Mouse (Mus musculus): ENCODE measurements around the gene Gm19668.
"Not testable (repeated sequence)": the region's sequence is repeated elsewhere in the genome, so short reads cannot be mapped to it uniquely, and the experiment has no call there.

Gm19668 gene

GRCm38 (mm10) chr10:77771225-77771624 lies 27.7 kb downstream of the Gm19668 start, which contains the start of gene Gm3238:
TSS of gene Gm3238 (minus strand) at chr10:77771325.
- not testable (repeated sequence) for DNase-seq (ENCODE audit: low read depth, low spot score)

- DNase-seq (ENCODE audit: low read depth, low spot score): no peak
These were observed 29.2 kb downstream of the Gm19668 start for GRCm38 (mm10) chr10:77769727-77770126.

GRCm38 (mm10) chr10:77759582-77759981 lies 39.4 kb downstream of the Gm19668 start, which contains the start of gene Gm3233:
TSS of gene Gm3233 (minus strand) at chr10:77759682.
- not testable (repeated sequence) for DNase-seq (ENCODE audit: low read depth, low spot score)

- no peak for DNase-seq (ENCODE audit: low read depth, low spot score)
These were observed 45.5 kb downstream of the Gm19668 start for GRCm38 (mm10) chr10:77753448-77753847.

- DNase-seq (ENCODE audit: low read depth, low spot score): not testable (repeated sequence)
These were observed 46.6 kb downstream of the Gm19668 start for GRCm38 (mm10) chr10:77752312-77752711.

GRCm38 (mm10) chr10:77751254-77751653 lies 47.7 kb downstream of the Gm19668 start, which contains the start of gene Gm9736:
TSS of gene Gm9736 (minus strand) at chr10:77751354.
- DNase-seq (ENCODE audit: low read depth, low spot score): not testable (repeated sequence)

- DNase-seq (ENCODE audit: low read depth, low spot score): not testable (repeated sequence)
These were observed 48.2 kb downstream of the Gm19668 start for GRCm38 (mm10) chr10:77750686-77751085.

Data from forelimb bud, embryonic 11.5 days (tissue).